Mouse (Mus musculus): ENCODE measurements around the gene Dxo. TPM values are rescaled to one million over a fixed set of nuclear protein-coding genes. Genes with fewer than 3 reads are reported as not detected.
A peak's percentile ranks its signal among the peaks of the same experiment; 100 is the strongest.
"Not testable (repeated sequence)": the region's sequence is repeated elsewhere in the genome, so short reads cannot be mapped to it uniquely, and the experiment has no call there.

Gene Dxo
- polyA plus RNA-seq, 1 experiment from 2014 or later = 59.4 TPM

DNA sequence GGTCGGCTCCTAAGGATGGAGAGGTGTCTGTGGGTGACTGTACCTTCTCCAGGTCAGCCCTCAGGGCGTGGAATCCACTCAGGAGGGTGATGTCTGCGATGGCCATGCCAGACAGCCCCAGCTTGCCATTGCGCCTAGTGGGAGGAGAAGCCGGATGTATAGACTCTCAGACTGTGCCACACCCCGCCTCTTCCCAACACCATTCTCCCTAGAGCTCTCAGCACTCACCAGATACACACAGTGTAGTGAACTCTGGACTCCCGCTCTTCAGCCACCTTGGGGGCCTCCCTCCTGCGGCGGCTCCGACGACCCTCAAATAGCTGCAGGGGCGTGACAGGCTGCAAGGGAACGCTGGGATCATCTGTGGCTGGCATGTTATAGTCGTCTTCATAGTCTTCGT lies 25.5 kb upstream of the Dxo start:
- H3K36me3 ChIP-seq (ENCODE audit: control insufficient read depth, insufficient read depth, low read length) = no peaks in the 10 kb centered on the region
- H3K27me3 ChIP-seq (ENCODE audit: control insufficient read depth, insufficient read depth, low read length) = no peaks in the 10 kb centered on the region
- no peak overlapping the region for H3K4me3 ChIP-seq (ENCODE audit: low read depth, low read length)
- no peak overlapping the region for H3K9ac ChIP-seq (replicated peaks; ENCODE audit: low read depth, low read length)
- 81% methylated on average over 15 of the region's 15 CpGs for WGBS
- no peak overlapping the region for H3K4me2 ChIP-seq (ENCODE audit: low read depth, low read length)
- H3K27ac ChIP-seq (ENCODE audit: low read depth, low read length) = no peak overlapping the region
- no peaks in the 10 kb centered on the region for H3K4me1 ChIP-seq (ENCODE audit: control insufficient read depth, insufficient read depth, low read length)
- no peaks in the 10 kb centered on the region for H3K9me3 ChIP-seq (ENCODE audit: control insufficient read depth, low read length)
- no peak for ATAC-seq (ENCODE audit: low read depth)

DNA sequence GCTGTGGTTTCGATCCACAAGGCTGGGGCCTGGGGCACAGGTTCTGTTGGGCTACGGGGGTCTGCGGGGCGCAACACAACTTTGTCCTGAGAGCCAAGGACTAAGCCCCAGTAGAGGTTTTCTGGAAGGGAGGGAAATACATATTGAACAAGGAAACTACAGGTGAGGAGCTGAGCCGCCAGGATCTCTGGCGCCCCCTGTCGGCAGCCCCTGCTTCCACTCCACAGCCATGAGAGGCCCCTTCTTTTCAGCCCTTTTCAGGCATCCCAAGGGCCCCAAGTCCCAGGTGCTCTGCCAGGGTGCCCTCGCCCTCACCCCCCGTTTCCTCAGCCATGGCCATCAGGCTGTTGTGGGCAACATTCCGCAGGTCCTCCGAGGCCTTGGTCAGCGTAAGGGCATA lies 23.1 kb upstream of the Dxo start:
- H3K4me3 ChIP-seq (ENCODE audit: low read depth, low read length); H3K9me3 ChIP-seq (ENCODE audit: control insufficient read depth, low read length); H3K4me2 ChIP-seq (ENCODE audit: low read depth, low read length); H3K27ac ChIP-seq (ENCODE audit: low read depth, low read length); H3K27me3 ChIP-seq (ENCODE audit: control insufficient read depth, insufficient read depth, low read length); H3K9ac ChIP-seq (replicated peaks; ENCODE audit: low read depth, low read length); H3K36me3 ChIP-seq (ENCODE audit: control insufficient read depth, insufficient read depth, low read length); ATAC-seq (ENCODE audit: low read depth); H3K4me1 ChIP-seq (ENCODE audit: control insufficient read depth, insufficient read depth, low read length): not testable (repeated sequence)
- 57% methylated on average over 11 of the region's 12 CpGs for WGBS

DNA sequence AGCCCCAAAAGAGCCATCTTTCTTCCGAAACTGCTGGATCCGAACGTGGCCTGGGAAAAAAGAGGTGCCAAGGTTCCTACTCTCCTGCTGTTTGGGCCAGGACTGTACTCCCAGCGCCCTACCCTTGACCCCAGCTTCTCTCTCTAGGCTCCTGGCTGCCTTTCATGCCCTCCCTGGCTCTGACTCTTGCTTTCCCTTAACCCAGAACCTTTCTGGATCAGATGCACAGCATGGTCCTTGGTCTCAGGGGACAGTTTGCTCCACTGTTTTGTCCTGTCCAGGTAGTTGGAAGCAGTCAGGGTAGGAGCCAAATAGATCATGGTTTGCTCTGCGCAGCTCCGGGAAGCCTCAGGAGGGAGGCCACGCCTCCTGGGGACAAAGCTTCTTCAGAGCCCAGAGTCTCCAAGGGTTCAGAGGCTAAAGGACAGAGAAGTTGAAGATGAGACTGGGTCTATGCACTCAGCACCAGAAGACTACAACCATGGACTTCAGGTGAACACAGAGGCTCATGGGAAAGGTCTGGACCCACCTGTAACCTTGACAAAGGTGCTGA lies 21.9 kb upstream of the Dxo start:
- no peak overlapping the region for H3K4me3 ChIP-seq (ENCODE audit: low read depth, low read length)

DNA sequence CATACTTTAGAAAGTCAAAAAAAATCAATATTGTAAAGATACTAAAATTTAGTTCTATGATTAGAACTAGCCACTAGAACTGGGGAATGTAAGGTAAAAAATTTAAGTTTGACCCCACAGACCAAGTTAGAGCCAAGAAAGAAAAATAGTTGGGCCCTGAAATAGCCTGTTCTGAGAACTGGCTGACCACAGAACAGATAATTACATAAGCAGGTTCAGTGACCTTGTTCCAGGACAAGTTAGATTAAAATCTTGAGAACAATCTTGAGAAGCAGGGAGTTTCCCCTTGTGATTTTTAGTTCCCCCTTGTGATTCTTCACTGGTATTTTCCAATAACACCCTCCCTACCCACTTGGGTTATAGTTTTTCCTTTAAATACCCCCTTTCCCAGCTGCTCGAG lies 6.0 kb upstream of the Dxo start:
- H3K9me3 ChIP-seq (ENCODE audit: control insufficient read depth, low read length); H3K4me2 ChIP-seq (ENCODE audit: low read depth, low read length); ATAC-seq (ENCODE audit: low read depth); H3K27me3 ChIP-seq (ENCODE audit: control insufficient read depth, insufficient read depth, low read length); H3K4me1 ChIP-seq (ENCODE audit: control insufficient read depth, insufficient read depth, low read length); H3K27ac ChIP-seq (ENCODE audit: low read depth, low read length); H3K4me3 ChIP-seq (ENCODE audit: low read depth, low read length); H3K9ac ChIP-seq (replicated peaks; ENCODE audit: low read depth, low read length): not testable (repeated sequence)
- peaks cover 17% of the 10 kb centered on the region; the same call in 1 of the 2 replicates for H3K36me3 ChIP-seq (ENCODE audit: control insufficient read depth, insufficient read depth, low read length)
- 96% methylated on average over 1 of the region's 1 CpGs for WGBS

More for the DNA sequence above, 21.9 kb upstream of the Dxo start:
- no peak overlapping the region for H3K9ac ChIP-seq (replicated peaks; ENCODE audit: low read depth, low read length)
- H3K27ac ChIP-seq (ENCODE audit: low read depth, low read length) = no peak overlapping the region
- no peaks in the 10 kb centered on the region for H3K36me3 ChIP-seq (ENCODE audit: control insufficient read depth, insufficient read depth, low read length)
- no peaks in the 10 kb centered on the region for H3K27me3 ChIP-seq (ENCODE audit: control insufficient read depth, insufficient read depth, low read length)
- H3K4me2 ChIP-seq (ENCODE audit: low read depth, low read length) = no peak overlapping the region
- ATAC-seq (ENCODE audit: low read depth) = no peak
- H3K4me1 ChIP-seq (ENCODE audit: control insufficient read depth, insufficient read depth, low read length) = no peaks in the 10 kb centered on the region
- 78% methylated on average over 7 of the region's 7 CpGs for WGBS
- H3K9me3 ChIP-seq (ENCODE audit: control insufficient read depth, low read length) = no peaks in the 10 kb centered on the region

DNA sequence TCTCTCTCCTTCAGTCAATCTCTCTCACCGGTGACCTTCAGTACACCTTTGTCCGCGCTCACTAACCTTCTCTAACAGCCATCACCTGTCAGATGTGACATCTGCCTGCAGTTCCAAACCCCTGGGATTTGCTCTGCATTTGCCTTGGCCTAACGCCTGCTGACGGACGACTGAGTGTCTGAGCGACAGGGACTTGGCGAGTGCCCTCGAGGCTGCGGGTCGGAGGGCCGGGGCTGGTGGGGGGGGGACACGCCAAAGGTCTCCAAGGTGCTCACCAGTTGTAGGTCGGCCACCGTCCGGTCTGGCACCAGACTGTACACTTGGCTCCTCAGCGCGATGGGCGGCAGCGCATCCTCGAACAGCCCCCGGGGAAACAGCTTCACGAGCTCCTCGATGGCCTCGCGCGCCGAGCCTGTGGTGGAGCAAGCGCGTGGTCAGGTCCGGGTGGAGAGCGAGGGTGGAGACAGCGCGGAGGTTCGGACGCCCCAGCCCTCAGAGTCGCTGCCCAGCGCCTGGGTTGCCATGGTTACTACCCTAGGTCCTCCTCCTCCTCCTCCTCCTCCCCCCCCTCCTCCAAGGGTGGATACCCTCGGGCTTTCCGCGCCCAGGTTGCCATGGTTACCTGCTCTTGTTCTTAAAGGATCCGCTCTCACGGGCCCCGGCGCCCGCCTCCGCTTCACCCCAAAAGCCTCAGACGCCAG lies 514 bp upstream of the Dxo start:
- WGBS = 4% methylated on average over 47 of the region's 48 CpGs
- Histone ChIP-seq H3K4me1 (ENCODE audit: control insufficient read depth, insufficient read depth, low read length) (peaks cover 20% of the 10 kb centered on the region), H3K27me3 (ENCODE audit: control insufficient read depth, insufficient read depth, low read length) (no peaks in the 10 kb centered on the region), H3K36me3 (ENCODE audit: control insufficient read depth, insufficient read depth, low read length) (peaks cover 29% of the 10 kb centered on the region), H3K4me2 (ENCODE audit: low read depth, low read length) (peak overlapping the region; percentile 99), H3K4me3 (ENCODE audit: low read depth, low read length) (peak overlapping the region; percentile 72), H3K27ac (ENCODE audit: low read depth, low read length) (peak overlapping the region; percentile 83), H3K9ac (replicated peaks; ENCODE audit: low read depth, low read length) (peak overlapping the region; percentile 70), H3K9me3 (ENCODE audit: control insufficient read depth, low read length) (no peaks in the 10 kb centered on the region)
- peak; percentile 83 for ATAC-seq (ENCODE audit: low read depth)

DNA sequence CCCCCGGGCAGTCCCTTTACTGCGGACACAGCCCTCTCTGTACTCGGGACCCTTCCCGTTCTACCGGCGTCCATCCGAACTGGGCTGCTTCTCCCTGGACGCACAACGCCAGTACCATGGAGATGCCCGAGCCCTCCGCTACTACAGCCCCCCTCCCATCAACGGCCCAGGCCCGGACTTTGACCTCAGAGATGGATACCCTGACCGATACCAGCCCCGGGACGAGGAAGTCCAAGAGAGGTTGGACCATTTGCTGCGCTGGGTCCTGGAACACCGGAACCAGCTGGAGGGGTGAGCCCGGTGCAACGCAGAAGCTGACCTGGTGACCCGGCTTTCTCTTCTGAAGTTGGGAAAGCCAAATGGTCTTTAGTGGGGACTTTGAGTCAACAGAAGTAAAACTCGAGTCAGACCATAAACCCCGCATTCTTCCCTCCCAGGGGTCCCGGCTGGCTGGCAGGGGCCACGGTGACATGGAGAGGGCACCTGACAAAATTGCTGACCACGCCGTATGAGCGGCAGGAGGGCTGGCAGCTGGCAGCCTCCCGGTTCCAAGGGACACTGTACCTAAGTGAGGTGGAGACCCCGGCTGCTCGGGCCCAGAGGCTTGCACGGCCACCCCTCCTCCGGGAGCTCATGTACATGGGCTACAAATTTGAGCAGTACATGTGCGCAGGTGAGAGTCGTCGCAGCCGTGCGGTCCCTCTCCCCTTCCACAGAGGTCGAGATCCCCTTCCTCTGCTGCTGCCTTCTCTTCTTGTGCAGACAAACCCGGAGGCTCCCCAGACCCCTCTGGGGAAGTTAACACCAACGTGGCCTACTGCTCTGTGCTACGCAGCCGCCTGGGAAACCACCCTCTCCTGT lies 875 bp downstream of the Dxo start:
- Histone ChIP-seq H3K4me1 (ENCODE audit: control insufficient read depth, insufficient read depth, low read length) (peaks cover 20% of the 10 kb centered on the region), H3K4me2 (ENCODE audit: low read depth, low read length) (peak overlapping the region; percentile 99), H3K9me3 (ENCODE audit: control insufficient read depth, low read length) (no peaks in the 10 kb centered on the region), H3K27ac (ENCODE audit: low read depth, low read length) (peak overlapping the region; percentile 83), H3K9ac (replicated peaks; ENCODE audit: low read depth, low read length) (peak overlapping the region; percentile 70), H3K36me3 (ENCODE audit: control insufficient read depth, insufficient read depth, low read length) (peaks cover 43% of the 10 kb centered on the region), H3K27me3 (ENCODE audit: control insufficient read depth, insufficient read depth, low read length) (no peaks in the 10 kb centered on the region), H3K4me3 (ENCODE audit: low read depth, low read length) (peak overlapping the region; percentile 72)
- 35% methylated on average over 43 of the region's 43 CpGs for WGBS
- ATAC-seq (ENCODE audit: low read depth) = peak; percentile 18; the same call in 1 of the 2 replicates

DNA sequence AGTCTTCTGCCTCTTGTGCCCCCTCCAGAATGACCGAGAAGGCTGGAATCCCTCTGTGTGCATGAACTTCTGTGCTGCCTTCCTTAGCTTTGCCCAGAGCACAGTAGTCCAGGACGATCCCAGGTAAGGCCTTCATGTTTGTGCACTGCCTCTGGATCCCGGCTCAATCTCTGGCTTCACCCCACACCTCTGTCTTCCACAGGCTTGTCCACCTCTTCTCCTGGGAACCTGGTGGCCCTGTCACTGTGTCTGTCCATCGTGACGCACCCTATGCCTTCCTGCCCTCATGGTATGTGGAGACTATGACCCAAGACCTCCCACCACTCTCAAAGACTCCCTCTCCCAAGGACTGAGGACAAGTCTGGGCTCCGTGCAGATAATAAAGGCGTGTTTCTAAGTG lies 2.0 kb downstream of the Dxo start:
- H3K9me3 ChIP-seq (ENCODE audit: control insufficient read depth, low read length) = no peaks in the 10 kb centered on the region
- peaks cover 53% of the 10 kb centered on the region for H3K36me3 ChIP-seq (ENCODE audit: control insufficient read depth, insufficient read depth, low read length)
- H3K27ac ChIP-seq (ENCODE audit: low read depth, low read length) = no peak overlapping the region
- no peaks in the 10 kb centered on the region for H3K27me3 ChIP-seq (ENCODE audit: control insufficient read depth, insufficient read depth, low read length)
- ATAC-seq (ENCODE audit: low read depth) = no peak
- H3K4me3 ChIP-seq (ENCODE audit: low read depth, low read length) = no peak overlapping the region
- H3K4me1 ChIP-seq (ENCODE audit: control insufficient read depth, insufficient read depth, low read length) = peaks cover 20% of the 10 kb centered on the region
- no peak overlapping the region for H3K9ac ChIP-seq (replicated peaks; ENCODE audit: low read depth, low read length)
- H3K4me2 ChIP-seq (ENCODE audit: low read depth, low read length) = no peak overlapping the region
- 93% methylated on average over 7 of the region's 7 CpGs for WGBS

DNA sequence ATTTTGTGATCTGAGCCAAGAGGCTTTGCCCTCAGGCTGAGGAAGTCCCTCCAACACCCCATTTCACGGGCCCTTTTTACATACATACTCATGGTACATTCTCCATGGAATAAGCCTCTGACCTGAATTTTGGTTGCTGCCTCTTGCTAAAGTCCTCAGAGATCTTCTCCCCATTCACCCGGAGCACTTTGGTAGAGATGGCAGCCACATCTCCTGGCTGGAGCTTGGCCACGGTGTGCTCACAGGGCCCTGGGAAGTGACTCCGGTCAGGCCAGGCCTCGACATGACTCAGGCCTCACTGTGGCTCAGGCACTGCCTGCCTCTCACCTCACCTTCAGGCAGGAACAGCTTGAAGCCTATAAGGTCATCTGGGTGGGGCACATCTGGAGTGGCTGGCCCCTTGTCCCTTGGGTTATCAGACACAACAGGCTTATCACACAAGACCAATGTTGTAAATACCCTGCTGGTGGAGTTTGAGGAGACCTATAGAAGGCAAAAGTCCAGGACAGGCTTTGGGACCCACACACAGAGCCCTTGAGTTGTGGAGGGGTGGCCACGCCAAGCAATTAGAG lies 4.0 kb downstream of the Dxo start:
- Histone ChIP-seq H3K36me3 (ENCODE audit: control insufficient read depth, insufficient read depth, low read length) (peaks cover 71% of the 10 kb centered on the region), H3K9ac (replicated peaks; ENCODE audit: low read depth, low read length) (no peak overlapping the region), H3K4me3 (ENCODE audit: low read depth, low read length) (no peak overlapping the region), H3K4me1 (ENCODE audit: control insufficient read depth, insufficient read depth, low read length) (peaks cover 16% of the 10 kb centered on the region), H3K27me3 (ENCODE audit: control insufficient read depth, insufficient read depth, low read length) (no peaks in the 10 kb centered on the region), H3K9me3 (ENCODE audit: control insufficient read depth, low read length) (no peaks in the 10 kb centered on the region), H3K27ac (ENCODE audit: low read depth, low read length) (no peak overlapping the region), H3K4me2 (ENCODE audit: low read depth, low read length) (no peak overlapping the region)
- no peak for ATAC-seq (ENCODE audit: low read depth)
- 87% methylated on average over 6 of the region's 6 CpGs for WGBS

Data from neural tube, embryonic 14.5 days (tissue).